Comparison of ENCODE assay signal across 8 mouse cellular contexts in the genomic region with DNA sequence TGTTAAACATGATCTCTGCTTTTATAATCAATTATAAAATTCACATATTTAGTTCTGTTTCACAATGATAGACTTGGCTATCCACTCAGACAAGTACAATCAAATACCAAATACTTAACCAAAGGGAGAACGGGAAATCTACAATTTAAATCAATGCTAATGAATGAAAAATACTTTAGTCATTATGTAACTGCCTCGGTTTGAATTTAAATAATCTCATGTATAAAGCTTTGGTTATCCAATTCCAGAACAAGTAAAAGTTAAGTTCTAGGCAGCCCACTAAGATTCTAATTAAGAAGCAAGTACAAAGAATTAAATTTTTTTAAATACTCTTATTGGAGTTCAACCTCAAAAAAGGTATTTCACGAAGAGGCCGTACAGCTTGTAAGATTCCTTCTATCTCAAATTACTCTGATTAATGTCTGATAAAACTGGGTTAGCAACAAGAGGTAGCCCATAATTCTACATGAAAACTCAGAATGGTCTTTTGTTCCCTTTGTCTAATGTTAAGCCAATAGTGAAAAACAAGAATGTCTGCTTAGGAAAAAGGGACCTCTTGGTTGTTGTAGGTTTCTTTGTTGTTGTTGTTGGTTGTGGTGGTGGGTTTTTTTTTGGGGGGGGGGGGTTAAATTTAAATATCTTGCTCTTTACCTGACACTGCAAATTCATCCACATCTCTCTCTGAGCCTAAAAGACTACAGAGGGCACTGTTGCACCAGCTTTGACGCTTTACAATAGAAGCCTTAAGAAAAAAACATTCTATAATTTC. TPM values are rescaled to one million over a fixed set of nuclear protein-coding genes. Genes with fewer than 3 reads are reported as not detected.
A peak's percentile ranks its signal among the peaks of the same experiment; 100 is the strongest.
DNase-seq lines count a peak whose midpoint lies in the region; ATAC-seq and TF ChIP-seq lines count a peak whose summit lies in the region.

No protein-coding gene starts in this region.

- H3K4me1 ChIP-seq in intestine, postnatal 0 days (replicated peaks; ENCODE audit: control insufficient read depth, insufficient read depth, low read length) = no peaks in the 10 kb centered on the region
- 0 out of 2 replicates have a peak, but pooled peaks cover 2% of the 10 kb centered on the region for H3K4me1 ChIP-seq in intestine, embryonic 16.5 days (ENCODE audit: control insufficient read depth, insufficient read depth, low read length)
- H3K4me1 ChIP-seq in forebrain, embryonic 15.5 days = peaks cover 40% of the 10 kb centered on the region

- TF ChIP-seq CTCF in intestine, postnatal 0 days (IDR thresholded peaks at IDR 0.05; ENCODE audit: low read depth) = peak; percentile 63

- 61% methylated on average over 5 of the region's 5 CpGs for WGBS in intestine, postnatal 0 days
- 54% methylated on average over 5 of the region's 5 CpGs for WGBS in intestine, embryonic 16.5 days
- 11% methylated on average over 5 of the region's 5 CpGs for WGBS in forebrain, embryonic 15.5 days

- H3K27me3 ChIP-seq in intestine, postnatal 0 days (replicated peaks; ENCODE audit: control insufficient read depth, insufficient read depth, low read length) = no peaks in the 10 kb centered on the region
- H3K27me3 ChIP-seq in intestine, embryonic 16.5 days (replicated peaks; ENCODE audit: control insufficient read depth, insufficient read depth, low read length) = no peaks in the 10 kb centered on the region
- H3K27me3 ChIP-seq in forebrain, embryonic 15.5 days = no peaks in the 10 kb centered on the region
- H3K27me3 ChIP-seq in splenic B cell, adult 2 months (ENCODE audit: control insufficient read depth, insufficient read depth, low read length, poor library complexity, severe bottlenecking) = no peaks in the 10 kb centered on the region

- ATAC-seq in intestine, postnatal 0 days = no peak
- no peak for ATAC-seq in intestine, embryonic 16.5 days
- peak; percentile 82 for ATAC-seq in forebrain, embryonic 15.5 days (replicated peaks)

- no peak overlapping the region for H3K4me3 ChIP-seq in intestine, postnatal 0 days (ENCODE audit: low read depth, low read length)
- H3K4me3 ChIP-seq in intestine, embryonic 16.5 days (ENCODE audit: low read length) = no peak overlapping the region
- no peak overlapping the region for H3K4me3 ChIP-seq in forebrain, embryonic 15.5 days

- H3K9ac ChIP-seq in intestine, postnatal 0 days (ENCODE audit: low read depth, low read length) = no peak overlapping the region
- H3K9ac ChIP-seq in intestine, embryonic 16.5 days (ENCODE audit: low read depth, low read length) = no peak overlapping the region
- no peak overlapping the region for H3K9ac ChIP-seq in forebrain, embryonic 15.5 days (replicated peaks)

- H3K36me3 ChIP-seq in intestine, postnatal 0 days (ENCODE audit: control insufficient read depth, insufficient read depth) = no peaks in the 10 kb centered on the region
- no peaks in the 10 kb centered on the region for H3K36me3 ChIP-seq in intestine, embryonic 16.5 days (ENCODE audit: control insufficient read depth, insufficient read depth, low read length)
- H3K36me3 ChIP-seq in forebrain, embryonic 15.5 days = no peaks in the 10 kb centered on the region
- no peaks in the 10 kb centered on the region for H3K36me3 ChIP-seq in splenic B cell, adult 2 months (ENCODE audit: control insufficient read depth, insufficient read depth, low read length, poor library complexity, severe bottlenecking)

- DNase-seq in adrenal gland, postnatal 25 days = peak; percentile 8
- DNase-seq in lung, postnatal 14 days = peak; percentile 48
- DNase-seq in splenic B cell, adult 2 months (ENCODE audit: low read depth, low spot score) = peak; percentile 34
- DNase-seq in frontal cortex, postnatal 25 days (ENCODE audit: low spot score in 2 of 2) = no peak
- DNase-seq in cerebellum, adult 11 months = no peak

- no peaks in the 10 kb centered on the region for H3K9me3 ChIP-seq in intestine, postnatal 0 days (ENCODE audit: control insufficient read depth)
- H3K9me3 ChIP-seq in intestine, embryonic 16.5 days (ENCODE audit: control insufficient read depth, low read length) = no peaks in the 10 kb centered on the region
- no peaks in the 10 kb centered on the region for H3K9me3 ChIP-seq in forebrain, embryonic 15.5 days

- H3K4me2 ChIP-seq in intestine, postnatal 0 days (replicated peaks; ENCODE audit: low read depth) = no peak overlapping the region
- H3K4me2 ChIP-seq in intestine, embryonic 16.5 days (ENCODE audit: low read depth, low read length) = no peak overlapping the region
- no peak overlapping the region for H3K4me2 ChIP-seq in forebrain, embryonic 15.5 days (replicated peaks)

- no peak overlapping the region for H3K27ac ChIP-seq in intestine, postnatal 0 days (ENCODE audit: low read depth, low read length)
- no peak overlapping the region for H3K27ac ChIP-seq in intestine, embryonic 16.5 days (ENCODE audit: low read length)
- peak overlapping the region; percentile 82 for H3K27ac ChIP-seq in forebrain, embryonic 15.5 days (replicated peaks)

RNA-seq across cellular contexts. Expression of a gene that starts 32.8 kb away (rescaled TPM):
- polyA plus RNA-seq in intestine, postnatal 0 days (2015; fragmentation: Nextera tagmentation; extraction: Ambion mirVana) = 7.3 and 9.7 TPM in 2 replicates
- polyA plus RNA-seq in intestine, embryonic 16.5 days (2015; fragmentation: Nextera tagmentation; extraction: Ambion mirVana) = 17.1 and 18.4 TPM in 2 replicates
- total RNA-seq in adrenal gland, postnatal 25 days (2021) = 19.4 and 20.0 TPM in 2 replicates
- polyA plus RNA-seq in forebrain, embryonic 15.5 days (2015; fragmentation: Nextera tagmentation; extraction: Ambion mirVana) = 19.8 and 20.6 TPM in 2 replicates

Comparison
In these comparisons a context has a peak if more than half of its experiments do, and no peak if none do; other contexts are left out.
1. DNase-seq: peak in adrenal gland, postnatal 25 days (single experiment), lung, postnatal 14 days (single experiment) and splenic B cell, adult 2 months (single experiment); none in frontal cortex, postnatal 25 days (0 of 2) and cerebellum, adult 11 months (single experiment).